ENCODE assay signal across 17 mouse cellular contexts in the genomic region with DNA sequence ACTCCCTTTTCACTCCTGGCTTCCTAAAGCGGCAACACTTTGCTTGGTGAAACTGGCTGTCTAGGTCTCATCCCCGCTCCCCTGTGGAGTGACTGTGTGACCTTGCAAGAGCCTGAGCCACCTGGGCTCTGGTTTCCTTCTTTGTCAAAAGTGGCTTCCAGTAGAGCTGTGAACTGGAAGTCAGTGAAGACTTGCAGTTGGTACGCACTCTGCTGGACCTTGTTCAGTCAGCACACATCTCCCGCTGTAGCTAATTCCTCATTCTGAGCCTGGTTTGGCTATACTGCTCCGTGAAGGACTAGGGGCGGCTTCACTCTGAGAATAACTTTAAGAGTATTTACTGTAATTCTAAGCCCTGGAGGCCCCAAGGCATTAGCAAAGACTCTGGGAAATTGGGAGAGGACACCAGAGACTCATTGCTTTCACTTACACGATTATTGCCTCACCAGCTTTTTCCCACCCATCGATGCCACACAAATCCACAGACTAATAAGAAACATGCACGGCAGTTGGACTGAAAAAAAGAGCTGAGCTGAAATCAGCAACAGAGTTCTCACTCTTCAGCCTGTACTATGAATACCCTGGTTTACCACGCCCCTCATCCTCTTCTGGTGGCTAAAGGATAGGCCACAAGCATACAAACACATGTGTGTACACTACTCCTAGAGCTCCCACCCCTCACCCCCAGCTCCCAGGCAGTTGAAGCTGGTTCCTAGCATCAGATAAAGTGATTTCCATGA.
DNase-seq lines count a peak whose midpoint lies in the region; ATAC-seq and TF ChIP-seq lines count a peak whose summit lies in the region.
"Had no signal": no experiment of that assay in that cellular context is flagged by ENCODE, and none has a peak within 500 bp of the region (broad histone marks: within the 10 kb centered on the region; RNA-seq: fewer than 3 reads in every experiment).

No protein-coding gene starts in this region.

- peak overlapping the region; percentile 27; the same call in 1 of the 2 replicates for H3K27ac ChIP-seq in intestine, embryonic 14.5 days (ENCODE audit: low read depth)
- no peak overlapping the region for H3K27ac ChIP-seq in intestine, embryonic 16.5 days (ENCODE audit: low read length)
- peak overlapping the region; percentile 7; the same call in 1 of the 2 replicates for H3K27ac ChIP-seq in embryonic facial prominence, embryonic 12.5 days
- H3K27ac ChIP-seq in limb, embryonic 14.5 days (replicated peaks; ENCODE audit: low read depth, low read length), result no peak overlapping the region
- H3K27ac ChIP-seq: macrophage; neural tube, embryonic 15.5 days had no signal

- no peaks in the 10 kb centered on the region for H3K9me3 ChIP-seq in intestine, embryonic 14.5 days (ENCODE audit: control insufficient read depth, low read length)
- H3K9me3 ChIP-seq in intestine, embryonic 16.5 days (ENCODE audit: control insufficient read depth, low read length), result no peaks in the 10 kb centered on the region
- no peaks in the 10 kb centered on the region for H3K9me3 ChIP-seq in embryonic facial prominence, embryonic 12.5 days
- no peaks in the 10 kb centered on the region for H3K9me3 ChIP-seq in limb, embryonic 14.5 days (ENCODE audit: control insufficient read depth, low read length)
- H3K9me3 ChIP-seq: neural tube, embryonic 15.5 days had no signal

- no peaks in the 10 kb centered on the region for H3K27me3 ChIP-seq in intestine, embryonic 14.5 days (replicated peaks; ENCODE audit: control insufficient read depth, insufficient read depth, low read length)
- no peaks in the 10 kb centered on the region for H3K27me3 ChIP-seq in intestine, embryonic 16.5 days (replicated peaks; ENCODE audit: control insufficient read depth, insufficient read depth, low read length)
- 0 out of 2 replicates have a peak, but pooled peaks cover 2% of the 10 kb centered on the region for H3K27me3 ChIP-seq in embryonic facial prominence, embryonic 12.5 days
- H3K27me3 ChIP-seq in limb, embryonic 14.5 days (ENCODE audit: control insufficient read depth, insufficient read depth, low read length), result no peaks in the 10 kb centered on the region
- H3K27me3 ChIP-seq: neural tube, embryonic 15.5 days had no signal

- no peaks in the 10 kb centered on the region for H3K36me3 ChIP-seq in intestine, embryonic 14.5 days (ENCODE audit: control insufficient read depth, insufficient read depth, low read length)
- no peaks in the 10 kb centered on the region for H3K36me3 ChIP-seq in intestine, embryonic 16.5 days (ENCODE audit: control insufficient read depth, insufficient read depth, low read length)
- H3K36me3 ChIP-seq in embryonic facial prominence, embryonic 12.5 days, result no peaks in the 10 kb centered on the region
- H3K36me3 ChIP-seq in limb, embryonic 14.5 days (ENCODE audit: control insufficient read depth, insufficient read depth, low read length), result no peaks in the 10 kb centered on the region
- H3K36me3 ChIP-seq: neural tube, embryonic 15.5 days had no signal

- H3K4me3 ChIP-seq in intestine, embryonic 14.5 days (ENCODE audit: low read depth, low read length), result no peak overlapping the region
- no peak overlapping the region for H3K4me3 ChIP-seq in intestine, embryonic 16.5 days (ENCODE audit: low read length)
- no peak overlapping the region for H3K4me3 ChIP-seq in embryonic facial prominence, embryonic 12.5 days
- H3K4me3 ChIP-seq in limb, embryonic 14.5 days (replicated peaks; ENCODE audit: low read length), result no peak overlapping the region
- H3K4me3 ChIP-seq: neural tube, embryonic 15.5 days had no signal

- WGBS in intestine, embryonic 14.5 days, result 49% methylated on average over 10 of the region's 10 CpGs
- 65% methylated on average over 10 of the region's 10 CpGs for WGBS in intestine, embryonic 16.5 days
- WGBS in embryonic facial prominence, embryonic 12.5 days, result 33% methylated on average over 10 of the region's 10 CpGs
- 38% methylated on average over 10 of the region's 10 CpGs for WGBS in limb, embryonic 14.5 days

- peaks cover 11% of the 10 kb centered on the region for H3K4me1 ChIP-seq in intestine, embryonic 14.5 days (replicated peaks; ENCODE audit: control insufficient read depth, insufficient read depth, low read length)
- no peaks in the 10 kb centered on the region for H3K4me1 ChIP-seq in intestine, embryonic 16.5 days (ENCODE audit: control insufficient read depth, insufficient read depth, low read length)
- H3K4me1 ChIP-seq in embryonic facial prominence, embryonic 12.5 days, result peaks cover 12% of the 10 kb centered on the region
- H3K4me1 ChIP-seq in limb, embryonic 14.5 days (ENCODE audit: control insufficient read depth, insufficient read depth, low read length), result peaks cover 9% of the 10 kb centered on the region

- H3K4me2 ChIP-seq in intestine, embryonic 14.5 days (ENCODE audit: low read length), result no peak overlapping the region
- H3K4me2 ChIP-seq in intestine, embryonic 16.5 days (ENCODE audit: low read depth, low read length), result no peak overlapping the region
- H3K4me2 ChIP-seq in embryonic facial prominence, embryonic 12.5 days (replicated peaks), result 0 out of 2 replicates have a peak overlapping the region, but pooled peaks have one; percentile 2
- H3K4me2 ChIP-seq in limb, embryonic 14.5 days (replicated peaks; ENCODE audit: low read depth, low read length, severe bottlenecking), result no peak overlapping the region; the same call in 1 of the 2 replicates
- H3K4me2 ChIP-seq: neural tube, embryonic 15.5 days had no signal

- no peak for ATAC-seq in intestine, embryonic 14.5 days (replicated peaks; ENCODE audit: low FRiP score, low TSS enrichment, low read depth)
- no peak for ATAC-seq in intestine, embryonic 16.5 days
- 0 out of 2 replicates have a peak, but pooled peaks have one; percentile 41 for ATAC-seq in embryonic facial prominence, embryonic 12.5 days (ENCODE audit: insufficient number of reproducible peaks, insufficient read depth, low FRiP score, low TSS enrichment)
- ATAC-seq in limb, embryonic 14.5 days (ENCODE audit: low FRiP score, low read depth), result no peak
- ATAC-seq: forebrain, postnatal 0 days had no signal

- H3K9ac ChIP-seq in intestine, embryonic 14.5 days (ENCODE audit: low read length), result no peak overlapping the region
- no peak overlapping the region for H3K9ac ChIP-seq in intestine, embryonic 16.5 days (ENCODE audit: low read depth, low read length)
- no peak overlapping the region for H3K9ac ChIP-seq in embryonic facial prominence, embryonic 12.5 days
- H3K9ac ChIP-seq in limb, embryonic 14.5 days (ENCODE audit: low read depth, low read length, severe bottlenecking), result no peak overlapping the region
- H3K9ac ChIP-seq: forebrain, postnatal 0 days; neural tube, embryonic 15.5 days had no signal

- TF ChIP-seq POLR2A in limb, embryonic 14.5 days (IDR thresholded peaks at IDR 0.05; ENCODE audit: borderline replicate concordance, extremely low read depth, insufficient read depth, insufficient read length), result no peak

- DNase-seq in intestine, embryonic 14.5 days (ENCODE audit: low spot score), result no peak
- peak; percentile 34 for DNase-seq in limb, embryonic 14.5 days (ENCODE audit: low spot score)
- DNase-seq in thymus, postnatal 4 days, result peak; percentile 70
- DNase-seq in left cerebral cortex, adult 11 months (ENCODE audit: low spot score), result no peak
- no peak for DNase-seq in lung, postnatal 4 days
- no peak for DNase-seq in cerebellum, adult 18-20 months
- DNase-seq: adrenal gland, postnatal 36 days; cerebellum, adult 2 months; forebrain, postnatal 0 days; gastrocnemius, postnatal 36 days; heart, postnatal 14 days; kidney, adult 11 months; kidney, postnatal 36 days had no signal

Comparison
In these comparisons a context has a peak if more than half of its experiments do, and no peak if none do; other contexts are left out.
1. H3K27ac ChIP-seq: peak in intestine, embryonic 14.5 days (single experiment) and embryonic facial prominence, embryonic 12.5 days (single experiment); none in intestine, embryonic 16.5 days (single experiment) and limb, embryonic 14.5 days (single experiment).
2. DNase-seq: peak in limb, embryonic 14.5 days (single experiment) and thymus, postnatal 4 days (single experiment); none in intestine, embryonic 14.5 days (single experiment), left cerebral cortex, adult 11 months (single experiment), lung, postnatal 4 days (0 of 2) and cerebellum, adult 18-20 months (0 of 2).